Mouse (Mus musculus) kidney, postnatal 14 days (tissue): Measurements from ENCODE around the gene Polg.

Experiments used
- DNase-seq: peaks from one replicate; pipeline ENCODE4 v3.0.0; 2022; ENCODE audit warnings: mixed read lengths

Gene Polg

DNA sequence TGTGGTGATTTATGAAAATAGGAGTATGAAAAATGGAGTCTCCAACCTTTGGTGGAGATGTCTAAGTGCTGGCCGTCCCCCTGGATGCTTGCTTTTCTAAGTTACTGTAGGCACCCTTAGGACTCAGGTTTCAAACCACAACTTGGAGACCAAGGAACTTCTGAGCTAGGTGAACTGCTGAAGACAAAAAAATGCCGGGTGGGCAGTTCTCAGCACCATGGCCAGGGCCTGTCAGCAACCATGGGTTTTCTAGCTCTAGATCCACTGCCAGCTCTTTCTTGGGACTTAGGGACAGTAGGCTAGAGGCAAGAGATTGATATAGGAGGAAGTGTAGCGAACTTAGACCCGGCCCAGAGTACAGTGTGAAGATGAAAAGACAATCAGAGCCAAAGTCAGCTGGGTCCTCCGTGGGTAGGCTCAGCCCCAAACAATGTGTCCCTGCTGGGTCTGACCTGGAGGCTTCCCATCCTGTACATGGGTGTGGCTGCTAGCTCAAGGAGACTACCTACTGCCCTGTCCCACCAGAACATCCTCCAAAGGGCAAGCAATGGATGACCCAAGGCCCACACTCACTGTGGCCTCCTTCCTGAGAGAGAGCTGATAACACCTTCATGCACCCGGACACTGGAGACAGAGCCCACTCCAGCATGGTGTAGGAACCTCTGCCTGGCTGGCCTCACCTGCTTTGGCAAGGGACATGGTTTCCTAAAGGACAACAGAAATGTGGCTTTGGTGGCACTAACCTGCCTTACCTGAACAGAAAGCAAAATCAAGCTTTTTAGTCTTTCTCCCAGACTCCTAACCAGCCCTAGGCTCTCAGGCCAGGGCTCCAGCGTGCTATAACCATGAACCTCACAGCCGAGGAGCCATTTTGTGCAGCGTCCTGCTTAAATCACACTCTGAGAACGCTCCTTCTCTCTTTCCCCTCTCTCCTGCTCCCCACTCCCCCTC, 36.3 kb upstream of the Polg start:
- no peak for DNase-seq

DNA sequence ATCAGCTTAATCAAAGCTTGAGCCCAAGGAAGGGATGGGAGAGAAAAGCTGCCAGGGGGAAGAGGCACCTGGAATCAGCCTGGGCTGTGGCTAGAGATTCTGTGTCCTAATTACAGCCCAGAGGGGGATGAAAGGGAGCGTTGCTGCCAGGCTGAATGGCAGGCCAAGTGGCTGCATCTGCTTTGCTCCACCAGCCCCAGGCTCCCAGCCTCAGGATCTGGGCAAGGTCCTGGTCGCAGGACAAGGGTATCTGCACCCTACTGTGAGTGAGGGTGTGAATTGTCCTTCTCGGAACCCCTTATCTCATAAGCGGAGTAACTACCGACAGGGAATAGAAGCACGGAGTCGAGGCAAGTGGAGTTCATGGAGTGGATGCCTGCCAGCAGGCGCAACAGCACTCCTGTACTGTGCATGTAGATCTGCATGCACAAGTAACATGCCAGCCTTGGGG, 35.4 kb upstream of the Polg start:
- no peak for DNase-seq

DNA sequence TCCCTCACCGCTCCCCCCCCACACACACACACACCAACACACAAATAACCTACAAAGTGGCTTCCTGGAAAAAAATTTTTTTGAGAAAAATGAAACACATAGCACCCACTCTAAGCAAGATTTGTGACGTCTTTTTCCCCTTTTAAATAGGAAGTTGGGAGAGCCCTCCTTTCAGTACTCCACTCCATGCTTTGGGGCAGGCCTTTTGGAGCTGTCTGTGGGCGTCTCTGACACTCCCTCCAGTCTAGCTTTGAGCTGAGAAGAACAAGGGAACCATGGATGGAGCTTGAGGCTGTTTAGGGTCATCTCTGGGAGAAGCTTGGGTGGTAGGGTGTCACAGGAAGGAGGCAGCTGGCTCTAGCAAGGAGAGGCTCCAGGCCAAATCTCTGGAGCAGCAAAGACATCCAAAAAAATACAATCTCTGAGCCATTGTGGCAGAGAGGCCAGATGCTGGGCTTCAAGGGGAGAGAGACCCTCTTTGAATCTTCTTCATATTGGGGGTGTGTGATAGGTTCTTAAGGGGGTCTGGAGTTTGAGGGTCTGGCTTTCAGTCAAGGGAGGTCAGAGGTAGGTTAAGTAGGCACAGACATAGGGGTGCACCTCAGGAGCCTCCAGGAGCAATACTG, 34.6 kb upstream of the Polg start:
- DNase-seq, result no peak

DNA sequence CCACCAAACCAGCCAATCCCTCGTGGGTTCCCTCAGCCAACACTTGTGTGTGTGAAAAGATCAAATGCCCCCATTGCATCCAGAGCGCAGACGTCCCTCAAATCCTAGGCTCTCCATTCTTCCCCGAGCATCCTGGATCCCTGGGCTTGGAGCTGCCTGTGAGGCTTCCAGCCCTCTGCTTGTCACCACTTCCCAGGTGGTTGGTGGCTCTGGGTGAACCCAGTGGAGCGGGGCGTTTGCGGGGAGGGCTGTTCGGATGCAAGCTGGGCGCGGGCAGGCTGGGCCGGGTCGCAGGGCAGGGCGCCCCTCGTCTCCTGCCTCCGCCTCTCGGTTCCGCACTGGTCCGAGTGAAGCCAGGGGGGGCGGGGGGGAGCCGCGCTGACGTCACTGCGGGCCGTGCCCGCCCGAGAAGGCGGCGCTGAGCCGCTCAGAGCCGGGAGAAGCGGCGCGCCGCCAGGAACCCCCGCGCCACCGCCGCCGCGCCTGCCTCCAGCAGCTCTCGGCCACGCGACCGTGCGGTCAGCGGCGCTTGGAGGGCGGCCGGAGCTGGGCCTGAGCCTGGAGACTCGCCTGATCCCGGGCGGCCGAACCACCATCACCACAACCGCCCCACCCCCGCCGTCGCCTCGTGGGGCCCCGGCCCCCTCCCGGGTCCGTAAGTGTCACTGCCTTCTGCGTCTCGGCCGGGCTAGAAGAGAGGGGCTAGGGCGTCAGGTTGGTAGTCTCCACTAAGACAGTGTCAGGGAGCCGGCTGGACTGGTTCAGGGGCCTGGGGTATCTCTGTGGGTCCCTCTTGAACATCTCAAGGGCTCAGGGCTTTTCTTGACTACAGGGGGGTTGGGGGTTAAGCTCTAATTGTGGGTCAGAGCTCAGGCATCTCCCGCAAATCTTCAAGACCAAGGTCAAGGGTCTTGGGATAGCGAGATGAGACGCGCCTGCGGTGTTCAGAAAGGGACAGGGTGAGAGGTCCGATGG, 33.7 kb upstream of the Polg start:
- DNase-seq, result no peak

DNA sequence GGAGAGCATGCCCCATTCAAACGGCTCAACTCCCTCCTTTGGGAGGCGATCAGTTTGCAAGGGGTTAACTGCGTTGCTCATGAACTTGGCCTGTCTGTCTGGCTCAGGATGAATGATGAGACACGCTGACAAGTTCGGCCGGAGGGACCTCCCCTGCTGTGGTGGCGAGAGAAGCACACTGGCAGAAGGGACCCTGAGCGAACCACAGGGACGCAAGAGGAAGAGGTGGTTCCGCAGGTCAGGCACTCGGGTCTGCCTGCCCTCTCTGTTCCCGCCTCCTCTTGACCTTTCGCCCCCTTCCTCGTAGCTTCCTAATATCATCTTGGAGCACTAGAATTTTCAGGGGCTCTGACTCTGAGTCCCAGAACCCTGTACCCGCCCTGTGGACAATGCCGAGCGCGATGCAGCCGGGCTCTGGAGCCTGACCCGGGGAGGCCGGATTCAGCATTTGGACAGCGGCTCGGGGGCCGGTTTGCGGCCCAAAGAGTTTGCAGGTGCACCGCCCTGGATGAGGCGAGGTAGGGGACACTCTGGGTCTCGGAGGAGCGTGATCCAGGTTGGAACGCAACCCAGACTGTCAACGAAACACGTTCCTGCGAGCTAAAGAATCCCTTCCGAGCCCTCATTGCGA, 32.9 kb upstream of the Polg start:
- DNase-seq, result peak; percentile 52

DNA sequence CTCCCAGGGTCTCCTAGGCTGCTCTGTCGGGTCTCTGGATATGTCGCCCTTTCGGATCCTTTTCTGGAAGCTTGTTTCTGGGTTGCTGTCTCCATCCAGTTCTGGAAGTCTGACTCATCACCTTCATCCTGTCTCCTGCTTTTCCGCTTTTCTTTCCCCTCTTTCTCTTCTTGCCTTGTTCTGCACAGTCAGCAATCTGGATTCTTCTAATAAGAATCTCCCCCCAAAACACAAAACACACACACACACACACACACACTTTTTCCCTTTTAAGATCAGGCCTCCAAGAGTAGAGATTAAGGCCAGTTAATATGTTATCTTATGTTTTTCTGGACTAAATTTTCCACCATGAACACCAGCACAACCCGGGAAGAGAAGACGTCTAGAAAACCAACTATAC, 32.2 kb upstream of the Polg start:
- no peak for DNase-seq

DNA sequence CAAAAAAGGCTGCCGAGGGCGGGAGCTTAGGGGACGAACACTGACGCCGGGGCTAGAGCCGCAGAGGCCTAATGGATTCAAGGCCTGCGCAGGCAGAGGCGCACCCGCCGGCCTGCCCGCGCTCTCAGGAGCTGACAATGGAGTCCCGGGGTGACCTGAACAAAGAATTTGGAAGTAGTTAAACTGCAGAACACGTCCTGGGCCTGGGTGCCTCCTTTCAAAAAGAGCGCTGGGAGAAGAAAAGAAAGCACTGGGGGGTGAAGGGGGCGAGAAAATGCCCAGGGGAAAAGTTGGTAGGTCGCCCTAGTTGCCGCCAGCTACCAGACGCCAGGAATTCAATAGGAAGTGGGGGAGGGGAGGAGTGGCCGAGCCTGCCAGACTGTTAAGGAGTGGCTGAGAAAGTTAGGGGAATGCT, 31.5 kb upstream of the Polg start:
- DNase-seq, result no peak

DNA sequence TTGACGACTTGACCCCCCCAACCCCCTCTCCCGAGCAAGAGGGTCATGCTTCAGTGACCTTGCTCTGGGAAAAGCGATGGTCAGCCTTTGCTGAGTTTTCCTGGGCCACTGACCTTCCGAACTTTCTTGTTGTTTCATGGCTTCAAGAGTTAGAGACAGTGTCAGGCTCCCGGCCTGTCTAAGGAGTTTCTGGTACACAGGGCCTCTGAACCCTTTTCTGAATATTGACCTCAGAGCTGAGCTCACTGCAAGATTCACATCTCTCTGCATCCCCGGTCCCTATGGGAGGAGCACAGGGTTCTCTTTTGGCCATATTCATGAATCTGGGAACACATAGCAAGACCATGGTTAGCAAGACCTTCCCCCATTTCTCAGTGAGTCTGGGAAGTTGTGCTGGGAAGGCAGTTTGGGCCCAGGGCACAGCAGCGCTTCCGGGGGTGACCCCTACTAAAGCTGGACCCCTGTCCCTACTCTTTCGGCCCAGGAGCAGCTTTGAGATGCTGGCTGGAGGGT, 30.7 kb upstream of the Polg start:
- DNase-seq, result no peak

DNA sequence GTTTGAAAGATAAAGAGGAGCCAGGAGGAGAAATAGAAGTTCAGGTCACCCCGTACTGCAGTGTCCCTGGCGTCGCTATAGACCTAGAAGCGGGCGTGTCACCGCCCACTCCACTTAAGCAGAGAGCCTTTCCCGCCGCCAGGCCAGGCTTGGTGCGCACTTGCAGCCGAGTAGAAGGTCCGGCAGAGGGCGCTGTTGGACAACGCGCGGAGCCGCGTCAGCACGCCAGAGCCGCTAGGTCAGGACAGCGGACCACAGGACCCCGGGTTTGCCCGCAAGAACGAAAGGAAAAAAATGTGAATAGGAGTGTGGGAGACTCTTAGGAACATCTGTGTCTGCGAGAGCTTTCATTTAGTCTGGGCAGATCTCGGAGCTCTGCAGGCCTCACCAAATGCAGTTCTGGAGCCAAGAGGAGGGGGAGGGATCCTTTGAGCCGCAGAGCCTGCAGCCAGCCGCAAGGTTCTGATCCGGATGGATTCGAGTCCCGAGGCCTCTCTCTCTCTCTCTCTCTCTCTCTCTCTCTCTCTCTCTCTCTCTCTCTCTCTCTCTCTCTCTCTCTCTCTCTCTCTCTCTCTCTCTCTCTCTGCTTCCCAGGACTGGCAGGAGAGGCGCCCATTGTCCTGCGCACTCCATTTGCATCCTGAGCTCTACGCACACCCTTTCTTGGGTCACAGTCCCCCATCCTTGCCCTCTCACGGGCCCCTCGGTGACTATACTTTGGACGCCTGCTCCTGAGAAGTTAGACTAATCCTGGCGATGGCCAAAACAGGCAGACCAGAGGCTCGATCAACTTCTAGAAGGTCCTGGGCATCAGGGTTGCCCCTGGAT, 30.0 kb upstream of the Polg start:
- peak; percentile 87 for DNase-seq

DNA sequence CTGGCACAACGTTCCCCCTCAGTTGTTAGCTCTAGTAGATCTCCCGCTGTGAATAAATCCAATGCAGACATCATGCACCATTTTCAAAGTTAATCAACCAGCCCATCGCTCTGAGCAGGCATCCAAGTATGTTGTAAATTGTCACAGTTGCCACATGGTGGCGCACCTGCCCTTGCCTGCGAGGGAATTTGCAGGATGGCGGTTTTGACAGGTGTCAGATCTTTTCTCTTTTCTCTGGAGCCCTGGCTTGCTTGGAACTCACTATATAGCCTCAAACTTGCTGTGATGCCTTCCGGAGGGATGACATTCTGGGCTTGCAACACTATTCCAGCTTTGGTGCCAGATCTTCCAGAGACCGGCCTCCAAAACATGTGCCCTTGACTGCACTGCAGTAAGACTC, 27.8 kb upstream of the Polg start:
- peak; percentile 41 for DNase-seq

DNA sequence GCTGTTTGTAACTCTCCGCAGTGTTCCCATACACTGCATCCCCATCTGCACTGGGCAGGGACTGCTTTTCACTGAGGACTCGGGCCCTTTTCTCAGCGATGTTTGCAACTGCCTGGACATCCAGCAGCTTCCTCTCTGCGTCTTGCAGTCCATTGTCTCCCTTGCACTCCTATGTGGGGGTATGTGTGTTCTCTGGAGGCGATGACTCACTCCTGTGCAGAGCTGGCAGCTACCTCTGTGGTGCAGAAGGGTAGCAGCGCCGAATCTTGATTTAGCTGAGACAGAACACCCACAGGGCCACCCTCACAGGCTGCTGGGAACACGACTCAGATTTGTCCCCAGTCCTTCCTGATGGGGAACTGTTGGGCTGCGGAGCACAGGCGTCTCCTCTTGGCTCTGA, 20.4 kb upstream of the Polg start:
- DNase-seq, result no peak

DNA sequence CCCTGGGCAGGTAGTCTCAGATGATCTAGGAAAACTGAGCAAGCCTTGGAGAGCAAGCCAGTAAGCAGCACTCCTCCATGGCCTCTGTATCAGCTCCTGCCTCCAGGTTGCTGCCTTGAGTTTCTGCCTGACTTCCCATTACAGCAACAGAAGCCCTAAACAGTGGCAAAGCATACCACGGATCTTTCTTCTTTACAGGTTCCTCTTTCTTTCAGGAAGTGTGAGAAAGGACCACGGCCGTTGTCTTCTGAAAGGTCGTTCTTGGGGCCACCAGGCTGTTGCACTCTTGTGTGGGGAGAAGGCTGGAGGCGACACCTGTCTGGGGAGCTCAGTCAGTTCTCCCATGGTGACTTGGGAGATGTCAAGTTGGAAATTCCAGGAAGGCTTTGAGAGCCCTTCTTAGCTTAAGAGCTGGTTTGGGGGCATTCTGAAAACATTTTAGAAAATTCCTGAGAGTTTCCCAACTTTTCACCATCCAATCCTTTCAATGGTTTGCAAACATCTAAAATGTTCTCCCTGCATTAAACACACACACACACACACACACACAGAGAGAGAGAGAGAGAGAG, 8.8 kb upstream of the Polg start:
- DNase-seq, result no peak

DNA sequence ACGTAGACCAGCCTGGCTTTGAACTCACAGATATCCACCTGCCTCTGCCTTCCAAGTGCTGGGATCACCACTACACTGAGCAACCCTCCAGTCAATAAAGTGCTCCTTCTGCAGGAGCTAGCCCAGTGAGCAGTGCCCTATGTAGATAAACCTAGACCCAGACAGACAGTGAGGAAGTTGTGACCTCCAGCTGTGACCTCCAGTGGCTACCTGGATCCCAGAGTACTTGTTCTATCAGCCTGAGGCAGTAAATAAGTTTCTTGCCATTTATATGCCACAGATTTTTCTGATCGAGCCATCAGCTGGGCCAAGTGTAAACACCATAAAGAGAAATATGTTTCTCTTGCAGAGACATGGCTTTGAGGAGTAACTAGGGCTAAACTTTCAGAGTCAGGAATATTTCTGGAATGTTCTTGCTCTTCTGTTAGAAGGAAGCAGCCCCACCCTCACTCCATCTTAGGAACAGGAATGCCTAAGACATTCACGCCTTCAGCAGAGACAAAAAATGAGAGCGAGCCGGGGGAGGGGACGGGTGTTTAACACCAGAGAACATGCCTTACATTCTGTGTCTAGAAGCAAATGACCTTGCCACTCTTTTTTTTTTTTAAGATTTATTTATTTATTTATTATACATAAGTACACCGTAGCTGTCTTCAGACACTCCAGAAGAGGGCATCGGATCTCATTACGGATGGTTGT, 7.5 kb upstream of the Polg start:
- DNase-seq, result no peak

DNA sequence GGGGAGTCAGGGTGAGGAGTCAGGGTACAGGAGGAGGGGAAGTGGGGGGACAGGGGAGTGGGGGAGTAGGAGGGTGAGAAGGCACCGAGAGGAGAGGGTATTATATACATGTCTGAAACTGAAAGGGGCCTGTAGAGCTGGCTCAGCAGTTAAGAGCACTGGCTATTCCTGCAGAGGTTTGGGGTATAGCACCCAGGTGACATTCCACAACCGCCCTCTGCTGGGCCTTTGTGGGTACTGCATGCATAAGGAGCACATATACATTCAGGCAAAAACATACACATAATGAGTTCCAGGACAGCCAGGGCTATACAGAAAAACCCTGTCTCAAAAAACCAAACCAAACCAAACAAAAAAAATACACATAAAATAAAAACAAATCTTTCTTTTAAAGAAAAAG, 6.6 kb upstream of the Polg start:
- no peak for DNase-seq

DNA sequence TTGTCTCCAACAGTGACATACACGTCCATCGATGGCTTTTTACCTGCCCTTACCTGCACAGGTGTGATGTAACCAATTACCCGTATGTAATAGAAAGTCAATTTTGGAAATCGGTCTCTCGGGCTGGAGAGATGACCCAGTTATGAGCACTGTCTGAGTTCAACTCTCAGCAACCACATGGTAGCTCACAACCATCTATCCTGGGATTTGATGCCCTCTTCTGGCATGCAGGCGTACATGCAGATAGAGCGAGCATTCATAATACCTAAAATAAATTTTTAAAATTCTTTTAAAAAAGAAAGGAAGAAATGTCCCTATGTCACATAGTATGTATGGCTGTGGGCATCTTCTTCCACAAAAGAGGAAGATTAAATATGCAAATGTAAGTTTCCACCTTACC, 5.3 kb upstream of the Polg start:
- no peak for DNase-seq

DNA sequence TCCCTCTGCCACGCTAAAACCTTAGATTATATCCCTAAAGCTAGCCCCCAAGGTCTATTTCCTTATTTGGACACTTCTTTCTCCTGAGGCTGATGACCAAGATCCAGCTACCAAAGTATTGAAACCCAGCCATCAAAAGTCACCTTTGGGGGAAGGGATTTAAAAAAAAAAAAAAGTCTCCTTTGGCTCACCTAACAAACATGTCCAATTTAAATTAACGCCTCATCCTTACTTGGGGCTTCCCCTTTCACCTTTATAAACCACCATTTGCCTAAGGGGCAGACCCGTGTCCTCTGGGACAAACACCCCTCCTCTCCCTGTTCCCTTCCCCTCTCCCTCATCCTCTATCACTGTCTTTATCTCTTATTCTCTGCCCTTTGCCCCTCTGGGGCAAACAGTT, 4.6 kb upstream of the Polg start:
- no peak for DNase-seq

DNA sequence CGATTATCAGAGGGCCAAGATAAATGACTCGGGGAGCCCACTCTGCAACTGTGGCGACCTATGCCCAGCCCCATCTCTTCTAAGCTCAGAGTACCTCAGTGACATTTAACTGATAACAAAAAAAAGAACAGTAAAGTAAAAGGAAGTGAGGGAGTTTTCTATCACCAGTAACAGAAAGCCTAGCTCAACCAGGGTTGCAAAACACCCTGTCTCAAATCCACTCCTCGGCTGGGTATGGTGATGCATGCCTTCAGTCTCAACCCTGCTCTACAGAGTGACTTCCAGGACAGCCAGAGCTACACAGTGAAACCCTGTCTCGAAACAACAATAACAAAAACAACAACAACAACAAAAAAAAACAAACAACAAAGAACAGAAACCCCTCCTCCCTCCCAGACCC, 3.6 kb upstream of the Polg start:
- DNase-seq, result no peak

DNA sequence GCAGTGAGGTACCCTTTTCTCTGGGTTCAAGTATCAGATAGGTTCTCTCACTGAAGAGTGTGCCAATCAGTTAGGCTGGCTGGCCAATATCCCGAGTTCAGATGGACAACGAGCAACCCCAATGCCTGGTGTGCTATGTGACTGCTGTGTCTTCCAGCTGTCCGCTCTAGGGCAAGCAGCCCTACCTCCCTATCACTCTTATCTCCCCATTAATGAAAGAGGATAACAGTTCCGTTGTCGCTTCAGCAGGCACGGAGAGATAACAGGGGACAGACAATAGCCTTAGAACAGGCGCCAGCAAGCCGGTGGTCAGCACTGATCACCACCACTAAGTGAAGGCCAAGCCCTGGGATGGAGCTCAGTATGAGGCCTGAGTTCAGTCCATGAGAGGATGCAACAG, 2.8 kb upstream of the Polg start:
- DNase-seq, result no peak

DNA sequence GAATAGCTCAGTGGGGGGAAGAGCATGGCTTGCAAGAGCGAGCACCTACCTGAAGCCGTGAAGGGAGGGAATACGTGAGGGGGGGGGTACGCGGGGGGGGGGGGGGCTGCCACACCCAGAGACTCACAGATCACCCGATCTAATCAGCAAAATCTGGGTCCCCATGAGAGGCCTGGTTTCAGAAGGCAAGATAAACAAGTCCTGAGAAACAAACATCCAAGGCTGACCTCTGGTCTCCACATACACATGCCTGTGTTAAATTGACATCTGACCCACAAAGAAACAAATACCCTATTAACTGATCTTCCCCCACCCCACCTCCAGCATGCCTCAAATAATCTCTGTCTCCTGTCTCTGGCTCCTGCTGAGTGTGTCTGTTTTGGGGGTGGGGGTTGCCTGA, 1.8 kb upstream of the Polg start:
- no peak for DNase-seq

DNA sequence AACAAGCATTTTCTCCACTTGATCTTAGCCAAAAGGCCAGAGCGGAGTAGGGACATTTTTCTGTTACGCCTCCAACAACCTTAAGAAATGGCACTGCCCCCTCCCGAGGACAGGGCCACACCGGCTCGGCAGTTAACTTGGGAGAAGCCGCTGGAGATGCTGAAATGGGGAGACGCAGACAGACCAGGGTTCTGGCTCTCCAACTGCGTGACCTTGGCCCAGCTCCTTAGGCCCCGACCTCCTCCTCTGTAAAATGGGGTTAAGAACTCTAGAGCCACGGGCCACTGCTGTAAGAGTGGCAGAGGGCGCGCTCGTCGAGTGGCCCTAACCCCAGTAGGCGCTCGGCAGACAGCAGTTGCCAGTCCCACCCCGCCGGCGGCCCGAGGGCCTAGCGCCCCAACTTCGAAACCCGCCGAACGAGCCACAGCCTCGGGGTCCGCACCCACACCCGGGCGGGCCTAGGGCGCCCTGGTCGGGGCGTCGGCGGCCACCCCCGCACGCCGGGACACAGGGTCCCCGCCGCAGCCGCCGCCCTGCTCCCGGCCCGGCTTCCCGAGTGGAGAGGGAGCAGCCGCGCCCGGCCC, 609 bp downstream of the Polg start:
- DNase-seq, result no peak
